Mouse (Mus musculus): Measurements from ENCODE around the gene Hoxc5. TPM values are rescaled to one million over a fixed set of nuclear protein-coding genes. Genes with fewer than 3 reads are reported as not detected.

The Hoxc5 gene
- polyA plus RNA-seq, 1 experiment from 2014 or later: 20.3 TPM

DNA sequence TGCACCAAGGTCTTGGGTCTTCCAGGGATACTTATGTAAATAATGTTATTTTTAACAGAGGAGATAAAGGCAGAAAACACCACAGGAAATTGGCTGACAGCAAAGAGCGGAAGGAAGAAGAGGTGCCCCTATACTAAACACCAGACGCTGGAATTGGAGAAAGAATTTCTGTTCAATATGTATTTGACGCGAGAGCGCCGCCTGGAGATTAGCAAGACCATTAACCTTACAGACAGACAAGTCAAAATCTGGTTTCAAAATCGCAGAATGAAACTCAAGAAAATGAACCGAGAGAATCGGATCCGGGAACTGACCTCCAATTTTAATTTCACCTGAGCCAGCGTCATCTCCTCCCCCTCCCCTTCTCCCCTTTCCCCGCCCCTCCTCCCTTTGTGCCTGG, 3.5 kb downstream of the Hoxc5 start:
- H3K9ac ChIP-seq (replicated peaks; ENCODE audit: low read depth, low read length): no peak overlapping the region

DNA sequence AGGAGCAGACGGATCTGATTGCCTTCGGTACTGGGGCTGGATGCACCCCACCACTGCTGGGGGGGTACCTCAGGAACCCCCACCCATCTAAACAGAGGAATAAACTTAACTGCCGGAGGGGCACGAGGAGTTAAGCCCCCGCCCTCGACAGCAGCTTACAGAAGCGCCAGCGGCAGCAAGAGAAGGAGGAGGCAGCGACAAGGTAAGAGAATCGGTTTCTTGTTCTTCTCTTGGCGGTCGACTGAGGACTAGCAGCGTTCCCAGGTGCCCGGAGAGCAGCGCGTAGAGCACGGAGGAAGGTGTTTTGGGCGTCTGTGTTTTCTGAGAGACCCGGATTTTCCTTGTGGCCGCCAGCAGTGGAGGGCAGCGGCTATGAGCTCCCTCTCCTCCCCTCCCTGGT, 5.0 kb downstream of the Hoxc5 start:
- 1% methylated on average over 21 of the region's 21 CpGs for WGBS
- Histone ChIP-seq H3K4me2 (replicated peaks; ENCODE audit: low read depth, low read length) (no peak overlapping the region), H3K27ac (ENCODE audit: low read length) (no peak overlapping the region), H3K4me3 (ENCODE audit: low read depth, low read length) (no peak overlapping the region), H3K36me3 (ENCODE audit: control insufficient read depth, insufficient read depth, low read length) (no peaks in the 10 kb centered on the region), H3K9ac (replicated peaks; ENCODE audit: low read depth, low read length) (no peak overlapping the region), H3K9me3 (ENCODE audit: control insufficient read depth, low read depth, low read length) (no peaks in the 10 kb centered on the region), H3K27me3 (ENCODE audit: control insufficient read depth, insufficient read depth, low read length) (peaks cover 83% of the 10 kb centered on the region), H3K4me1 (ENCODE audit: control insufficient read depth, insufficient read depth, low read length) (no peaks in the 10 kb centered on the region)
- ATAC-seq (ENCODE audit: insufficient number of reproducible peaks, insufficient read depth, low FRiP score, low read depth): no peak

More for the DNA sequence above, 3.5 kb downstream of the Hoxc5 start:
- Histone ChIP-seq H3K4me3 (ENCODE audit: low read depth, low read length) (no peak overlapping the region), H3K36me3 (ENCODE audit: control insufficient read depth, insufficient read depth, low read length) (no peaks in the 10 kb centered on the region), H3K9me3 (ENCODE audit: control insufficient read depth, low read depth, low read length) (no peaks in the 10 kb centered on the region), H3K27ac (ENCODE audit: low read length) (no peak overlapping the region), H3K27me3 (ENCODE audit: control insufficient read depth, insufficient read depth, low read length) (peaks cover 91% of the 10 kb centered on the region), H3K4me1 (ENCODE audit: control insufficient read depth, insufficient read depth, low read length) (no peaks in the 10 kb centered on the region; the same call in 1 of the 2 replicates), H3K4me2 (replicated peaks; ENCODE audit: low read depth, low read length) (no peak overlapping the region)
- no peak for ATAC-seq (ENCODE audit: insufficient number of reproducible peaks, insufficient read depth, low FRiP score, low read depth)
- WGBS: 1% methylated on average over 12 of the region's 12 CpGs

DNA sequence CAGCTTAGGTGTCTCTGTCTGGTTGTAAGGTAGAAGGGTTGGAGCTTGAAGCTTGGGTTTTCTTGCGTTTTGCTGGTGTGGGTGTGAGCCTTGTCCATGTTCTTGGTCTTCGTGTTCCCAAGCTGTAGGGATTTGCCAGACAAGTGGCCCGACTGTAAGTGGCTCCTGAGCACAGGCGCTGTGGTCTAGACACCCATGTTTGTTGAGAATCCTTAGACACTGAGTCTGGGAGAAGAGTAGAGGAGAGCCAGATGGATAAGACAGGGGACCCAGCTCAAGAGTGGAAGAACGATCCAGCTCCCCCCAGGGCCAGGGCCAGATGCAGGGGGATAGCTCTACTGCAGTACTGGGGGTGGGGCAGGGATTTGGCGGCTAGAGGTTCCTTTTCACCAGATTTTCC, 5.5 kb downstream of the Hoxc5 start:
- Histone ChIP-seq H3K27ac (ENCODE audit: low read length) (no peak overlapping the region), H3K4me2 (replicated peaks; ENCODE audit: low read depth, low read length) (no peak overlapping the region), H3K9me3 (ENCODE audit: control insufficient read depth, low read depth, low read length) (no peaks in the 10 kb centered on the region), H3K27me3 (ENCODE audit: control insufficient read depth, insufficient read depth, low read length) (peaks cover 83% of the 10 kb centered on the region), H3K4me1 (ENCODE audit: control insufficient read depth, insufficient read depth, low read length) (no peaks in the 10 kb centered on the region), H3K36me3 (ENCODE audit: control insufficient read depth, insufficient read depth, low read length) (no peaks in the 10 kb centered on the region), H3K9ac (replicated peaks; ENCODE audit: low read depth, low read length) (no peak overlapping the region), H3K4me3 (ENCODE audit: low read depth, low read length) (no peak overlapping the region)
- ATAC-seq (ENCODE audit: insufficient number of reproducible peaks, insufficient read depth, low FRiP score, low read depth): no peak
- WGBS: 4% methylated on average over 6 of the region's 6 CpGs

DNA sequence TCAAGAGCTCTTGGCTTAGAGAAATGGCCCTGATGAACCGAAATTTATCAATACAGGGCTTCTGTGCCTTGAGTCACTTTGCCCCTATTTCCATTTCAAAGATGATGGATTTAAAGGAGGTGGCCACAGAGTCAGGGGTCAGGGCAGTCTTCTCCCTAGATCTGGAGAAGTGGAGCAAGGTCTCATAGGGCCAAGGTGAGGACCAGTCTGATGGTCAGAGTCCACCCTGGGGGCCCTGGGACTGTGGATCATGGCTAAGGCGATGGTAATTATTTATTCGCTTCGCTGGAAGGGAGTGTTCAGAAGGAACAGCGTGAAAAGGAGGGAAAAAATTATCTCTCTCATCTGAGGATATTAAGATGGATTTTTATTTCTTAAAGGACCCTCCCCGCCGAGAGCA, 7.8 kb downstream of the Hoxc5 start:
- Histone ChIP-seq H3K4me2 (replicated peaks; ENCODE audit: low read depth, low read length) (no peak overlapping the region), H3K9me3 (ENCODE audit: control insufficient read depth, low read depth, low read length) (no peaks in the 10 kb centered on the region), H3K27ac (ENCODE audit: low read length) (no peak overlapping the region), H3K4me1 (ENCODE audit: control insufficient read depth, insufficient read depth, low read length) (no peaks in the 10 kb centered on the region), H3K36me3 (ENCODE audit: control insufficient read depth, insufficient read depth, low read length) (no peaks in the 10 kb centered on the region), H3K9ac (replicated peaks; ENCODE audit: low read depth, low read length) (no peak overlapping the region), H3K27me3 (ENCODE audit: control insufficient read depth, insufficient read depth, low read length) (peaks cover 85% of the 10 kb centered on the region), H3K4me3 (ENCODE audit: low read depth, low read length) (no peak overlapping the region)
- ATAC-seq (ENCODE audit: insufficient number of reproducible peaks, insufficient read depth, low FRiP score, low read depth): no peak
- WGBS: 5% methylated on average over 7 of the region's 7 CpGs

DNA sequence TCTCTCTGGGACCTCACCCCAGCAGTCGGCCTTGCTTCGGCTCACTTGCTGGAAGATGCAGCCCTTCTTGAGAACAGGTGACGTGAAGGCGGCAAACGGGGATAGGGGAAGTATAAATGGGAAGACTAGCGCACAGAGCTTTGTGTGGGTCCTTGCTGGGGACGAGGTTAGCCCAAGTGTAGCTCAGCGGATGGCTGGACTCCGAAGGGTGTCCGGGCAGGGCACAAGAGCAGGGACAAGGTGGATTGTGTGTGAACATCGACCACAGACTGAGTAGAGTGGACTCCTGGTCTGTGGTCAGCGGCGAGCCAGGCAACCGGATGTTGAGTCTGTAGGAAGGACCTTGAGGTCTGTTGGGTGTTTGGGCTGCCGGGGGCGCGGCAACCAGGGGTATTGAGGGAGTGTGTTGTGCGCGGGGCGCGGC, 8.5 kb downstream of the Hoxc5 start:
- 1% methylated on average over 21 of the region's 21 CpGs for WGBS
- Histone ChIP-seq H3K27ac (ENCODE audit: low read length) (no peak overlapping the region), H3K9me3 (ENCODE audit: control insufficient read depth, low read depth, low read length) (no peaks in the 10 kb centered on the region), H3K27me3 (ENCODE audit: control insufficient read depth, insufficient read depth, low read length) (peaks cover 85% of the 10 kb centered on the region), H3K9ac (replicated peaks; ENCODE audit: low read depth, low read length) (no peak overlapping the region), H3K4me2 (replicated peaks; ENCODE audit: low read depth, low read length) (no peak overlapping the region), H3K4me3 (ENCODE audit: low read depth, low read length) (no peak overlapping the region), H3K36me3 (ENCODE audit: control insufficient read depth, insufficient read depth, low read length) (no peaks in the 10 kb centered on the region), H3K4me1 (ENCODE audit: control insufficient read depth, insufficient read depth, low read length) (no peaks in the 10 kb centered on the region)
- no peak for ATAC-seq (ENCODE audit: insufficient number of reproducible peaks, insufficient read depth, low FRiP score, low read depth)

DNA sequence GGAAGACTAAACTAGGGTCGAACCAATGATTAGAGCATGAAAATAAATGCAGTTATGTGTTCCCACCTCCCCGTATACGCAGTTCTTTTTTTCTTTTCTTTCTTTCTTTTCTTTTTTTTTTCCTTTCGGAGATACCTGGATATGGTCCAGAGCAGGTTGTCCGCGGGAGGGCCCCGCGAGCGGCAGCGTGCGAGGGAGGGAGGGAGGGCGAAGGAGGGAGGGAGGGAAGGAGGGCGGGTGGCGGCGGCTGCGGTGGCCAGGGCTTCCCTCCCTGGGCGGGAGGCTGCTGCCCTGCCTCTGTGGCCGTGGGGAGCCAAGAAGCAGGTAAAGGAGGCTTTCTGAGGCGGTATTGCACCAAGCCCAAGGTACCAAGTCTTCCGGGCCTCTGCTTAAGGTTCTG, 8.9 kb downstream of the Hoxc5 start, which contains the start of gene Hoxc9:
Hoxc9 (plus strand) TSS at position 269 of the 400 bp plus-strand sequence.
- no peak within 1 kb of the TSS for H3K27ac ChIP-seq (ENCODE audit: low read length)
- H3K36me3 ChIP-seq (ENCODE audit: control insufficient read depth, insufficient read depth, low read length): no peaks in the 10 kb centered on the region
- no peak within 1 kb of the TSS; the same call in 1 of the 2 replicates for H3K4me3 ChIP-seq (ENCODE audit: low read depth, low read length)
- no peaks in the 10 kb centered on the region for H3K4me1 ChIP-seq (ENCODE audit: control insufficient read depth, insufficient read depth, low read length)
- no peak within 1 kb of the TSS for H3K4me2 ChIP-seq (replicated peaks; ENCODE audit: low read depth, low read length)
- H3K9me3 ChIP-seq (ENCODE audit: control insufficient read depth, low read depth, low read length): no peaks in the 10 kb centered on the region
- peaks cover 86% of the 10 kb centered on the region for H3K27me3 ChIP-seq (ENCODE audit: control insufficient read depth, insufficient read depth, low read length)
- WGBS: 2% methylated on average over 12 of the region's 20 CpGs
- ATAC-seq (ENCODE audit: insufficient number of reproducible peaks, insufficient read depth, low FRiP score, low read depth): no peak
- H3K9ac ChIP-seq (replicated peaks; ENCODE audit: low read depth, low read length): no peak within 1 kb of the TSS

DNA sequence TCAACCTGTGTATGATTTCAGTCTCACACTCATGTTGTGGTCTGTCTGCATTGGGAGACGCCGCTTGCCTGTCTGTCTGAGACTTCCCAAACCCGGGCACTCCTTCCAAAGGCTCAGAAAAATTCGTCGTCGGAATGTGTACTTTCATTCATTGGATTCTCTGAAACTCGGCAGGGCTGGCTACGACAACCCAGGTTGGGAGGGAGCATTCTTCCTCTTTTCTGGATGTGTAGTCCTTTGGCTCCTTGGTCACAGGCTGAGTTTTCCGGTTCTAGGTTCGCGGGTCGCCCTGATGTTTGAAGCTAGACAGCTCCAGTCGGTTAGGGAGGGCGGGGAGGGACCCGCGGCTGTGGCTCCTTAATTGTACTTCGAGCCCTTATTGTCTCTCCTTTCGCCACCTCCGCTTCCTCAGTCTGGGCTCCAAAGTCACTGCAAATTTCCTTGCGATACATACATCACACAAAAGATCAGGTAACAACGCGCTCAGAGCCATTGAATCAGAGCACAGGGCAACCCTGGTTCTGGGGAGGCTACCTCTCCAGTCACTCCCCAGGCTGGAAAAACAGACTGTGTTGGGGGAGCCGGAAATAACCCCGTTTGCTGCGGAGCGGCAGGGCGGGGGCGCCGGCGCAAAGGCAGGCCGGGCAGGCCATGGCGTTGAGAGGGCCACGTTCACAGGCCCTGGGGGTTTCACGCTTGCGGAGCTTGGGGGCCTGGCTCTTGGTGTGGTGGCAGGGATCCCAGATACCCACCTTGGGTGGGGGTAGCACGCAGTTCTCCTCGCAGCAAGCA, 9.6 kb downstream of the Hoxc5 start:
- H3K27me3 ChIP-seq (ENCODE audit: control insufficient read depth, insufficient read depth, low read length): peaks cover 84% of the 10 kb centered on the region
- no peak overlapping the region; the same call in 1 of the 2 replicates for H3K4me3 ChIP-seq (ENCODE audit: low read depth, low read length)
- H3K27ac ChIP-seq (ENCODE audit: low read length): no peak overlapping the region
- ATAC-seq (ENCODE audit: insufficient number of reproducible peaks, insufficient read depth, low FRiP score, low read depth): no peak
- no peak overlapping the region for H3K9ac ChIP-seq (replicated peaks; ENCODE audit: low read depth, low read length)
- H3K9me3 ChIP-seq (ENCODE audit: control insufficient read depth, low read depth, low read length): no peaks in the 10 kb centered on the region
- 0 out of 2 replicates have a peak, but pooled peaks cover 2% of the 10 kb centered on the region for H3K4me1 ChIP-seq (ENCODE audit: control insufficient read depth, insufficient read depth, low read length)
- H3K4me2 ChIP-seq (replicated peaks; ENCODE audit: low read depth, low read length): no peak overlapping the region
- 1% methylated on average over 37 of the region's 37 CpGs for WGBS
- no peaks in the 10 kb centered on the region for H3K36me3 ChIP-seq (ENCODE audit: control insufficient read depth, insufficient read depth, low read length)

DNA sequence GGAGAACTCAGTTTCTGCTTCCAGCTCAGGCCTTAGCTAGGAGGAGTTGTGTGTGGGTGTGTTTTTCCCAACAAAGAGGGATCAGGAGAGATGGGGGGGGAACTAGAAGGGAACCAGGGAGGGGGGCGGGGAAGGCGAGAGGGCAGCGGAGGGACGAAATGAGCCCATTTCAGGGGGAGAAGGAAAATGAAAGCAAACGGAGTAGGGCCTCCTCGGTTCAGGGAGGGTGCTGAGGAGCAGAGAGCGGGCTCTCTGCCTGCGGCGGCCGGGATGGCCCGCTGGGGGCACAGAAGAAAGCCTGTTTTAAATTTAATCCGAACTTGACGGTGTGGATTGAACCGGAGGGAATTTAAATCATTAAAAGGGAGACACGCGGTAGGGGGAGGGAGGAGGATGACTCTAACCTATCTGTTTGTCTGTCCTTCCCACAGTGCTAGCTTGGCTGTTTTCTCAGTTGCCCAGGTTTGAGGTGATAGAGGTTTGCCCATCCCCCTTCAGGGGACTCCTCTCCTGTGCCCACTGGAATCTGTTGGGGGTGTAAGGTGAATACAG, 10.3 kb downstream of the Hoxc5 start:
- 3% methylated on average over 16 of the region's 16 CpGs for WGBS
- Histone ChIP-seq H3K27me3 (ENCODE audit: control insufficient read depth, insufficient read depth, low read length) (peaks cover 78% of the 10 kb centered on the region), H3K9me3 (ENCODE audit: control insufficient read depth, low read depth, low read length) (no peaks in the 10 kb centered on the region), H3K36me3 (ENCODE audit: control insufficient read depth, insufficient read depth, low read length) (no peaks in the 10 kb centered on the region), H3K9ac (replicated peaks; ENCODE audit: low read depth, low read length) (no peak overlapping the region), H3K4me2 (replicated peaks; ENCODE audit: low read depth, low read length) (no peak overlapping the region), H3K27ac (ENCODE audit: low read length) (no peak overlapping the region), H3K4me3 (ENCODE audit: low read depth, low read length) (no peak overlapping the region; the same call in 1 of the 2 replicates), H3K4me1 (ENCODE audit: control insufficient read depth, insufficient read depth, low read length) (0 out of 2 replicates have a peak, but pooled peaks cover 2% of the 10 kb centered on the region)
- ATAC-seq (ENCODE audit: insufficient number of reproducible peaks, insufficient read depth, low FRiP score, low read depth): no peak

Measured in stomach, embryonic 14.5 days (tissue).